Mouse (Mus musculus) embryo, embryonic 11 days (tissue): Measurements from ENCODE around the gene Ghrhr.

Experiments
- DNase-seq: peaks from one replicate; pipeline ENCODE4 v3.0.0-alpha.2; 2015

The Ghrhr gene

DNA sequence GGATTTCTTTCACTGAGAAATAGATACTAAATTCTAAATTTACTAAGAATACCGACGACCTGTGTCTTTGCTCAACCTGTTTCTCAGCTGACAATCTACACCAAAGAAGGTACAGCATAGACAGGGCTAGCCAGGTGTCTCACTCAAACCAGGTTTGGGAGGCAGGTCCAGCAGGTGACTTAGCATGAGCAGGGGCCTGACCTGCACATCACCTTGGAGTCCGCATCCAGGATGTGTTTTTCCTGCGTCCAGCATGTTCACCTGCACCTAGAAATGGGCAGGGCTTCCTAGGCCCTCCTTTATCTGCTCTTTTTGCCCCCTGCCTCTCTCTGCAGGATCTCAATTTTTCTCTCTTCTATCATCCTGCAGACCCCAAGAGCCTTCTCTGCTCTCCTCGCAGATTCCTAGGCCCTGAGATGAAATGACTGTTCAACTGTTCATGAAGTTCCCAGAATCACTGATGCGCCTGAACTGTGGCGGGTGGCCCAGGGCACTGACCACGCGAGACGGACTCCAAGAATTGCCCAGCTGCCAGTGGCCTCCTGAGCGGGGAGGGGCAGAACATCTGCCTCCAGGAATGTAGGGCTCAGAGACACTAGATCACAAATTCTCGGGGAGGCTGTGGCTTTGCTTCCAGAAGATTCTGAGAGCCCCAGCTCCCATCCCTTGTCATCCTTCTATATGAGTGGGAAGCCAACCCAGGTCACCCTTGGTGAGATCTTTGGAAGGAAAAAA, 22.2 kb upstream of the Ghrhr start:
- no peak for DNase-seq

DNA sequence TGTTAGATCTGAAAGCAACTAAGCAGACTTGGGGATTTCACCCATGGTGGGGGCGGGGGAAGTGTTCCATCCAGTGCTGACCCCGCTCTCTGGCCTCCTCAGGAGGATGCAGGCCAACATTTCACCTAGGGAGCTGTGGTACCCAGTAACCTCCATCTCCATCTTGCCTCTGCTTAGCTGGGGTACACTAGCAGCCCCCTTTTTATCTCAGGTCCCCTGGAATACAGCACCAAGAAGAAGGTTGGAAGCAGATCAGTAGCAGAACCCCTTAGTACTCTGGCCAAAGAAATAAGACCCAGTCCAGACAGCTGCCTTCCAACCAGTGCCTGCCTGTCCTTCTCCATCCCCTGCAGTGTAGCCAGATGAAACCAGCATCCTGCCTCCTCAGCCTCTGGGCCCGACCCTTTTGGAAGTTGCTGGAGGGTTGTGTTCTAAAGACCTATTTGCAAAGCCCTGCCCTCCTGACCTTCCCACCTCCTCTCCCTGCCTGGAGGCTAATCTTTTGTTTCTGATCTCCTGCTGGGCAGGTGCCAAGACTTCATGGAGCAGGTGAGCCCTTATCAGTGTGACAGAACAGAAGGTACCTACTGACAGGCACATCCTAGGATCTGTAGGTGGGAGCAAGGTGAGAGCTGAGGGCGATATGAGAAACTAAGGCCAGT, 21.5 kb upstream of the Ghrhr start:
- no peak for DNase-seq

DNA sequence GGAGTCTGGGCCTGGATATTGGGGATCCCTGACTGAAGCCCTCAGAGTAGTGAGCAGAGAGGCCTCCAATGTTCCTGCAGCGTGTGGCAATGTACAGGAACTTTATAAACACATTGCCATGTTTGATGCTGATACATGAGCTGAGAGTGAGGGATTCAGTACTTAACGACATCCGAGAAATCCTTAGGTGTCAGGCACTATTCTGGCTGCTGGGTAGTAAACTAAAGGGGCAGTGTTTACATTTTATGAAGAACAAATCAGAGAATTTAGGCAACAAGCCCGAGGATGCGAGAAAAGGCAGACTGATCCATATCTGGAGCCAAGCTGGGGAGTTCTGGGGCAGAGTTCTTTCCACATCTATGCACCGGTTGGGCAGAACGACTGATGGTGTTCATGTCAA, 20.5 kb upstream of the Ghrhr start:
- DNase-seq = no peak

DNA sequence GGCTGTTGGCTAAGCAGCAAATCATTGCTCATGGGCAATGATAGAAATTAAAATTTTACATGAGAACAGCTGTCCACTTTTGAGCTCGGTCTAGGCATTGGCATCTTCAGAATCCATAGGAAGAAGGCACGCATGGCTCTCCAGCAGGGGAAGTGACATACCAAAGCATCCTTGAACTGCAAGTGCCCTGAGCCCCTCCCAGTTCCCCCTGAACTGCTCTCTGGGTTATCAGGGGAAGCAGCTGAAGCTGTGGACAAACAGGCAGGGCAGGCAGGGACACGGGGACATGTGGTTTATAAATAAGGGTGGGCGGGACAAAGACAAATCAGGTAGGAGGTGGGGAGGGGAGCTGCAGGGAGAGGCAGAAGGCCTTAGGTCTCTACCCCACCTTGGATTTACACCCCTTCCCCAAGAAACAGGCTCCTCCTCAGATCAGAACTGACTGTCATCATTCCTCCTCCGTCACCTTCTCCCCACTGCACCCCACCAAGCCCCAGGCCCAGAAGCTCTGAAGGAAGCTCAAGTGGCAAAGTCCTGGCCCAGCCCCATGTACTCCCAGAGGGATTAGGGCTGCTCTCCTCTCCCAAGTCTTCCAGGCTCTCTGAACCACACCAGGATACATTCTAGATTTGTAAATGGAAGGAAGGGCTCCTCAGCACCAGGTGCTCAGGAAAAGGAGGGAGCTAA, 19.9 kb upstream of the Ghrhr start:
- no peak for DNase-seq

DNA sequence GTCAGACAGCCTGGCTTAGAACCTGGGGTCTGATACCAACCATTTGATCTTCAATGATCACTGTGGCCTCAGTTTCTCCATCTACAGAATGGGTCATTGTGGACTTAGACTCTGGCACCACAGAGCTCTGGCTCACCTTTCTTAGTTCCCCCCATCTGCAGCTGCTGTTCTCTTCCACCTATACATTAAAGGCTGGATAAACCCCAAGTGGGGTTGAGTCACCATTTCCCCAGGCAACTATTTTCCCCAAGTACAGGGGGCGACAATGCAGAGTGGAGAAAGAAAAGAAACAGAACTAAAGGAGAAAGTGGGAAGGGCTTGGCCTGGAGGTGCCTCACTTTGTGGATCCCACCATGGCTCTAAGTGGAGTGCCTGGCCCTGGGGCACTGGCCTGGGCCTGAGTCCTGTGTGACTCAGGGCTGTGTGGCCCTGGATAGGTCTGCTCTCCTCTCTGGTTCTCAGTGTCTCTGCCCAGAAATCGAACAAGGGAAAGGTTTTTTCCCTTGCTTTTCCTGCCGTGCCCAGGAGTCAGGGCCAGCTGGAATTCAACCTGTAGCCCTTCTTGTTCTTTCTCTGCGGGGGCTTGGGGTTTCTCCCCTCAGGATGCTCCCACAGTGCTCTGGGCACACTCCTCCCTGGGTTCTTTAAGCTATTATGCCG, 19.0 kb upstream of the Ghrhr start:
- no peak for DNase-seq

DNA sequence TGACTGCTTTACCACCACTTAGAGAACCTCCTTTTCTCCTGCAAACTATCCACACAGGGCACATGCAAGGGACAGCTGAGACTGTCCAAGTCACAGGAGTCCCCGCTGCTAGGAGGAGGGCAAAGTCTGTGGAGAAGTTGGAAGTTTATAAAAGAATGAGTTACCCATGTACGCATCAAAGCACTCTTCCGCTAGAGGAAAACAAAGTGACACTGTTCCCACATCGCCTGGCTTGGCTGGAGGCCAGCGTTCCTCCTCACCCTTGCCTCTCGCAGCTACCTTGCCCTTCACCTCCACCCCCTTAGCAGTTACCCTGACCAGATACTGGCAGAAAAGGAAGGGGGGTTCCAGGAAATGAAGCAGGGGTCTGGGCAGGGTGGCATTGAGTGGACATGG, 18.5 kb upstream of the Ghrhr start:
- DNase-seq = no peak

DNA sequence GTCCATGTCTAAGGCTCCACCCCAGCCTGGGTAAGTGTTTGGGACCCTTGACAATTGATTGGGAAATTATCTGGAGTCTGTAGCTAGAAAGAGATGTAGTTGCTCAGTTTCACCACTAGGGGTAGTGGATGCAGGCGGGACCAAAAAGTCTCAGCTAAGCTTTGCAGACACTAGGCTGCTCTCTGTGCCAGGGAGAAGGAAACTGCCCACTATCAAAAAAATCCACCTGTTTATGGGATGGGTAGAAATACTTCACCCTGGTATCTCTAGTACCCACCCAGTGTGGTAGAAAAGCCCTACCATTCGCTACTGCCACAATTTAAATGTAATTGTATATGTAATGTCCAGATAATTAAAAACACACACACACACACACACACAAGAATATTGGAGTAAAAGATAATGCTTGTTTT, 17.4 kb upstream of the Ghrhr start:
- DNase-seq = peak; percentile 67

DNA sequence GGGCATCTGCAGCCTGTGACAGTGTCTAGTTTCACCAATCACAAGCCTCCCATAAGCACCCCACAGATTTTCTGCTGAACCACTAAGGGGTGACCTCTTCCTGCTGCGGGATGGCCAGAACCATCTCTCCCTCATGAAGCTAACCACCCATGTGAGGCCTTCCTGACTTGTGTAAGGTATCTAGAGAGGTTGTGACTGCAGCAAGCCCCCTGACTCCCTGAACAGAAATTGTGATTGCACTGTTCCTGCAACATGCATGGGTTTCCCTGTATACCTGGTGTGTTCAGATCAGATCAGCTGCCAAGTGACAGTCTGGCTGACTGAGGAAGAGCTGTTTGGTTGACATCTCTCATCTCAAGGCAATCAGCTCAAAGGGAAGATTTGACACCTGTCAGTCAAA, 13.4 kb upstream of the Ghrhr start:
- no peak for DNase-seq

DNA sequence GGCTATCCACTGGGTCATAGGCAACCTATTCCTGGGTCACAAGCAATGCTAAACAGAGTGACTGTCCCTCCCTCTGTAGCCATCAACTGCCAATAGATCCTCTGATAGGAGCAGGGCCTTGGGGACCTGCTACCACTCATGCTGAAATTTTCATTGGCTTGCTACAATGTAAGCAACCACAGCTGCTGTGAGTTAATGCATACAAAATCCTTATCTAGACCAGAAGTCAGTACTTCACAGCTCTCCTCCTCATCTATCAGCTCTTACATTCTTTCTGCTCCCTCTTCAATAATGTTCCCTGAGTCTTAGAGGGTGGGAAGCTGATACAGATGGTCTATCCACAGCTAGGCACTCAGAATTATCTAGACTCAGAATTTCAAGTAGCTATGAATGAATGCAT, 9.0 kb upstream of the Ghrhr start:
- DNase-seq = no peak

DNA sequence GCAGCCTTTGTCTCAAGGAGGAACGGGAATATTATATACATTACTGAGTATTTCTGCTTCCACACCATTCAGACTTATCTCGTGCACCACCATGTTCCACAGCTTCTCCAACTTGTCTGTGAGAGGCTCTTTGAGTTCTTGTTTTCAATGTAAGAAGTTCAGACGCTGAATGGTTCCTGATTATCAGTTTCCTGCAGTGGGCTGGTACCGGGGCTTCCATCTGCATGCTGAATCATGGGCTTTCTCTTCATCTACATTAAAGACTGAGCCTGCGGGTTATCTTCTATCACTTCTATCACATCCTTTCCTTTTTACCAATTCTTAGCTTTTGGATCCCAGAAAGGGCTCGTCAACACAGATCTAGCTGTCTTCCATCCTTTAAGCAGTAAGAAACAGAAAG, 5.3 kb upstream of the Ghrhr start:
- no peak for DNase-seq

DNA sequence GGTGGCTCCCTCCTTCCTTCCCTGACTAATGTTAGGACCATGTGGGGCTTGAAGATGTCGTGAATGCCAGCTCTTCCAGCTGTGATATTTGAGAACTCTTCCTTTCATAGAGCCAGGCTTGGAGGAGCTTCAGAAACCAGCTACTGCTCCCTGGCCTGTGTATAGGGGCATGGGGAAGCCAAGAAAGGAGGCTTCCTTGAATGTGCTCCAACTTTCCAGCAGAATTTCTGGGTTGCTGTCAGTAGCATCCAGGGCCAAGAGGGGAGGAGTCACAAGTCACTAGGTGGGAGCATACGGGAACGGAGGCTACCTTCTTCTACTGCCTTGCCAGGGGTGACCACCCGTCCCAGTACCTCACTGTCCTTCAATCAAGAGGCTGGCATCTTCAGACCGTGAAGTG, 416 bp downstream of the Ghrhr start:
- no peak for DNase-seq

DNA sequence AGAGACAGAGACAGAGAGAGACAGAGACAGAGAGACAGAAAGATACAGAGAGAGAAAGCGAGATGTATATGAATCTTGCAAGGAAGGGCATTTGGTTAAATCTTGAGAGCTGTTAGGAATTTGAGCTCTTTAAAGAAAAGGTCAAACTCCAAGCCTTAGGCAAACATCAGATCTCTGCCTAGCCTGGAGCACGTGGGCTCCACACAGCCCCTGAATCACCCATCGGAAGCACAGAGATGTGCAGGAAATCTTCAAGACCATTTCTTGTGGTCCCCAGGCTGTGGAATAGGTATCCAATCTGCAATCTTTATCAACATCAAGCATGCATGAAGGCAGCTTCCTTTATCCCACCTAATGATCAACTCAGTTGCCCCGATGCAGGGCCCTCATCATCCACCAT, 1.4 kb downstream of the Ghrhr start:
- no peak for DNase-seq

DNA sequence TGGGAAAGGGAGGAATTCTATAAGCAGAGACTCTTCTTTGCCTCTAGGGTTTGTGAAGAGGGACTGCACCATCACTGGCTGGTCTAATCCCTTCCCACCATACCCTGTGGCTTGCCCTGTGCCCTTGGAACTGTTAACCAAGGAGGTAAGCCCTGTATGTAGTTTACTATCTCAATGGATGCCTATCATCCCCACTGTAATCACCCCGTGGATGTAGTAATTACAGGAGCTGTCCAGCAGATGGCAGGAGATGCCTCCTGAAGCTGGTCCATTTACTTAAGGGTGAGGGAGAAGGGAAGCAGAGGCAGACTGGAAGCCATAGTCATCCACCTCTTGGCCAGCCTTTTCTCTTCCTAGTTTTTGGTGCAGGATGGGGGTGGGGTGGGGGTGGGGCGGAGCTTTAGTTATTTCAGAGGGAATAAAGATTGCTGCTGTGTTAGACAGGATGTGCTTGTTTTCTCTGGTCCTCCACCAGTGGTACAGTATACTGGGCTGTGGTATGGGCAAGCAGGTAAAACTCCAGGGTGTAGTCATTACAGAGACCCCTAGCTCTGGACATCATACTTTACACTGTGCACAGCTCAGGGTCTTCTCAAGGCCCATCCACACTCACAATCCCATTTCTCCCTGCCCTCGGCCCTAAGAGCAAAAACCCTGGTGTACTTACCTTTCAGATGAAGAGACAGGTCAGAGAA, 3.7 kb downstream of the Ghrhr start:
- DNase-seq = peak; percentile 65

DNA sequence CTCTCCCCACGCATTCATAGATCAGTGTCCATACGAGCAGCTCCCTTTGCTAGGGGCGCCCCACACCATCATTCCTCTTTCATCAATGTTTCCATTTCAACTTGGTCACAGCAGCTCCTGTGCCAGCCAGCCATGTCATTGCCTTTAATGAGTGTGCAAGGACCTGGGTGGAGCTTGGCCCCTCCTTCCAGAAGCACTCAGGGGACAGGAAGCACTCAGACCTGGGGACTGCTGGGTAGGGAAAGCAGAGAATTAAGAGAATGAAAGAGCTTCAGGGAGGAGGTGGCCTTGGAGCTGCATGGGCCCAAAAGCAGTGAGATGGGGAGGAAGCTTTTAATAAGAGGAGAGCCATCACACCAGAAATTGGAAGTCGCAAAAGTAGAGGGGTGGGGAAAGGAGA, 5.9 kb downstream of the Ghrhr start:
- DNase-seq = no peak

DNA sequence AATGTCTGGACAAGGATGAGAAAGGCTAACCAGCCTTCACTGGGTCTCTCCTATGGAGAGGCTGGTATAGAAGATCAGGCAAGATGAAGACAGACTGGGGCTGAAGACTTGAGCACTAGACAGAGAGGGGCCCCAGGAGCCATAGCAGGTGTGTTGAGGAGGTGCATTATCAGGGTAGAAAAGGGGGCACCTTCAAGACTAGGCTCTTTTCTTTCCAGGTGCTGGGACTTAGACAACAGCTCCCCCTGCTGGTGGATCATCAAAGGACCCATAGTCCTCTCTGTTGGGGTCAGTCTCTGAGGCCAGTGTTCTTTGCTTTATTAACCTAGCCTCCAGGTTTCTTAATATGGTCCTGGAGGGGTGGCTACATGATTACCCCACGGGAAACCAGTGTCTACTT, 7.8 kb downstream of the Ghrhr start:
- peak; percentile 69 for DNase-seq

DNA sequence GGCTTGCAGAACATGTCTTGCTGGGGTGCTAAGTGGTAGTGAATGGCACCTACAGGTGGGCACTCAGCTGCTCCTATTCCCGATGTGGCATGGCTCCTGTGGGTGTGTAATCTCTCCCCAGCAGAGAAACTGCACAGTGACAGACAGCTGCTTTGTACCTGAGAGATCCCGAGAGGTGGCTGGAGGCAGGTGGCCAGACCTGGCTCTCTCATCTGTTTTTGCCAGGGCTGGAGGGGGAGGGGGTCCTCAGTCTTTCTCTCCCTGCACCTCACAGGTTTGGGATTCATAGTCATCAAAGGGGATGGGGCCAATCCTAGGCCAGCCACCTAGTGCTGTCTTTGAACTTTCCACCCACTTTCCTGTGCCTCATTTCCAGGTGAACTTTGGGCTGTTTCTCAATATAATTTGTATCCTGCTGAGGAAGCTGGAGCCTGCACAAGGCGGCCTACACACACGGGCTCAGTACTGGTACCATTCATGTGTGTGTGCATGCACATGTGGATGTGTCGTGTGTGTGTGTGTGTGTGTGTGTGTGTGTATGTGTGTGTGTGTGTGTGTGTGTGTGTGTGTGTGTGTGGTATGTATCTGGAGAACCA, 8.4 kb downstream of the Ghrhr start:
- no peak for DNase-seq

DNA sequence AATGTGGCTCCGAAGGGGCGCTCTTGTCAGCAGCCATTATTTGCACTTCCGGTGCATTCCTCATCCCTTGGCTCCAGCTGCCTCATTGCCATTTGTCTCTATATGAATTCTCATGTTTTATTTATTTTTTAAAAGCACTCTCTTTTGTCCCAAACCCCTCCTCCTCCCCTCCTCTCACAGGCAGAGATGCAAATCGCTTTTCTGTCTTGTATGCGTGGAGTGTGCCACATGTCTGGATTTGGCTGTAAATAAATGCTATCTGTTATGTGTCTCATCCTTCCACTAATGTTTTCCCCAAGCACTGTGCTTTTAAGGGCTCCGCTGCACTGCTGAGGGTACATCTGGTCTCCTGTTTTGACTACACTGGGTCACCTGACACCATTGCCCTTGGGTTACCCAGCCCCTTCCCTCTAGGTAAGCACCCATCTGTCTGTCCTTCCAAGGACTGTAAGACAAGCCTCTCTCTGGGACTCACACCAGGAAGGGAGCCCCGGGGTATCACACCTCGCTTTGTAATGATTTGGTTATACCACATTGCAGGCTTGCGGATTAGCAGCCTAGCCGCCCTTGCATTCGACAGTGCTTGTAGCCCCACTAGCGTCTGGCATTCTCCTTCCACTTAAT, 12.6 kb downstream of the Ghrhr start:
- DNase-seq = peak; percentile 28

DNA sequence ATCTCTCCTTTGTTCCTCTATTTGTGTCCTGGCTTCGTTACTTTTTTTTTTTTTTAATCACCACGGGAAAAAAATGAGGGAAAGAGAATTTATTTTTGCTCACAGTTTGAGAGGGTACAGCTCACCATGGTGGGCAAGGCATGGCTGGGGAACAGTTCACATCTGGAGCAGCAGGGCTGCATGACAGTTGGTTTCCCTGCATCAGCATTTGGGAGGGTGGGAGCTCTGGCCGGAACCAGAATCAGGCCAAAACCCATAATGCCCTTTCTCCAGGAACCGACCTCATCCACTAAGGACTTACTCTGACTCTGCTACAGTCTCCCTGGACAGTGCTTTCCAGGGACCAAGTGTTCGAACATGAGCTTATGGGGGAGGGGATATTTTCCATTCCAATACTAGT, 13.2 kb downstream of the Ghrhr start:
- no peak for DNase-seq

DNA sequence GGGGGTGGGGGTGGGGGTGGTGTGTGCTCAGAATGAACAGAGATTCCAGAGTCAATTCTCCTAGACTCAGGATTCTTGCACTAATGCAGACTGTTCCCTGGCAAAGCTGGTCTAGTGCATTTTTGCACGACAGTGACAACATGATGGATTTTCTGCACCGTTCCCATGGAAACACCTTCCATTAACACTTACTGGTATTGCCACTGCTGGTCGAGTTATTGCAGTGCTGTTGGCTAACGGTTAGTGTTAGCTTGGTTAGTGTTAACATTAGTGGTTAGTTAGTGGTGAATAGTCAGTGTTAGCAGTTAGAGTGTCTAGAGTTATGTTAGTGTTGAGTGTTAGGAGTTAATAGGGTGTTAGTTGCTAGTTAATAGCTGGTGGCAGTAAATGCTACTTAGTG, 15.7 kb downstream of the Ghrhr start:
- DNase-seq = peak; percentile 71

DNA sequence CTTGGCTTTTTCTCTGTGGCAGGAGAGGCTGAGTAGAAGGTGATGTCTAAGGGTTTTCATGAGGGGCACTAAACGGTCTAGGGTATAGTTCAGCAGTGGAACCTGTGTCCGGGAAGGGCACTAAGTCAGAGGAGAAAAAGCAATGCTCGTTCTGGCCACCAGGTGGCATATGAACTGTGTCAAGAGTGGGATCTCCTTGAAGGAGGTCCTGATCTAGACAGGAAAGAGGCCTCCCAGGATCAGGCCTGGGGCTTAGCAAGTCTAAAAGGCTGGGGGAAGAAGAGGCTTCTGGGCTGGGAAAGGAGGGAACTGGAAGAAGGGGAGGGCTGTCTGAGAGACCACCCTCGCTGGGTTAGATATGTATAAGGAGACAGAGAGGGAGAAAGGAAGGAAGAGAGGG, 16.4 kb downstream of the Ghrhr start:
- peak; percentile 90 for DNase-seq

DNA sequence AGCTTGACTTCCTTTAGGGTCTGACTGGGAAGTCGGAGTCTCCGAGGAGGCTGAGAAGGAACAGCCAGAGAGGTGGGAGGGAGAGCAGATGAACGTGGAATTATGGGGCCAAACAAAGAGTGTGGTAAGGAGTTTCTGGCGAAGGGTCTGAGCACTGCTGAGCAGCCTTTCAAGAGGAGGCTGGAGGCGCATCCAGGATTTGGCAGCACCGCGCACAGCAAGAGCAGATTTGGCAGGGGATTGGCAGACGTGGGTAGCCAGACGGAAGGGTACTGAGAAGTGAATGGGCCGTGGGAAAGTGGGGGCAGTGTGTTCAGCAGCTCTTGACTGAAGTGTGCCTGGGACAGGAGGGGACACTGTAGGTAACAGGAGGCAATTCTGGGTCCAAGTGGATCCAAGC, 18.8 kb downstream of the Ghrhr start:
- DNase-seq = no peak

DNA sequence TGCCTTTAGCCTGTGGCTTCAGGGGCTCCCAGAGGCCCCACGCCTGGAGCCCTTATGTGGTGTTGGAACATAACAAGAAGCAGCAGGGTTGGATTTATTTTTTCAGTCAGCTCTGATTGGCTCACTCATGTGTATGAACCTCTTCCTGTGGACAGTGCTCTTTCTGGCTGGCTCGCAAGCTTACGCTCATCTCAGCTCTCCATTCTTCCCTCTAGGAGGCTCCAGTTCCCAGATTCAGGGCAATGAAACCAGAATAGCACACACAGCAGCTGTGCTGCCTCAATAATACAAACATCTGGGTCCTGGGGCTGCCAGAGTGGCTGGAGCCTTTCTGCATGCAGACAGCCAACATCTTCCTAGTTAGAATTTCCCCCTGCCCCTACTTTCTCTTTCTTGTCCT, 20.1 kb downstream of the Ghrhr start:
- DNase-seq = peak; percentile 54
